Mouse (Mus musculus) heart, postnatal 0 days (tissue): ENCODE results near the gene Fmnl1. TPM values are rescaled to one million over a fixed set of nuclear protein-coding genes. Genes with fewer than 3 reads are reported as not detected.

Experiments used
- ATAC-seq: fragments of 200-750 bp; cut with Nextera tagmentation; 2 replicates; pipeline ENCODE4 v1.8.0; 2017; ENCODE audit warnings: low read depth, moderate number of reproducible peaks, moderate library complexity; ENCODE audit not compliant: insufficient read depth
- DNase-seq: peaks from one replicate; pipeline ENCODE4 v3.0.0-alpha.2; 2016; ENCODE audit warnings: low spot score
- H3K27ac ChIP-seq: fragments of 300-500 bp; sonication (generic); 2 replicates; pipeline ENCODE4 v1.5.1; 2014; ENCODE audit warnings: low read depth, mild to moderate bottlenecking
- H3K27me3 ChIP-seq: fragments of 300-500 bp; sonication (generic); 2 replicates; pipeline ENCODE4 v1.6.1; 2014; ENCODE audit warnings: low read length, mixed read lengths; ENCODE audit not compliant: control insufficient read depth, insufficient read depth
- H3K36me3 ChIP-seq: fragments of 300-500 bp; sonication (generic); replicated peaks from 2 replicates; pipeline ENCODE4 v1.6.1; 2014; ENCODE audit warnings: low read length, mixed read lengths; ENCODE audit not compliant: control insufficient read depth, insufficient read depth
- H3K4me1 ChIP-seq: fragments of 300-500 bp; sonication (generic); 2 replicates; pipeline ENCODE4 v1.6.1; 2014; ENCODE audit warnings: antibody characterized with exemption; ENCODE audit not compliant: control insufficient read depth, insufficient read depth
- H3K4me2 ChIP-seq: fragments of 300-500 bp; sonication (generic); 2 replicates; pipeline ENCODE4 v1.6.1; 2014; ENCODE audit warnings: low read depth, mild to moderate bottlenecking, low read length, moderate library complexity
- H3K4me3 ChIP-seq: fragments of 300-500 bp; sonication (generic); 2 replicates; pipeline ENCODE4 v1.5.1; 2014; ENCODE audit warnings: low read depth, low read length
- H3K9ac ChIP-seq: fragments of 300-500 bp; sonication (generic); replicated peaks from 2 replicates; pipeline ENCODE4 v1.6.1; 2014; ENCODE audit warnings: low read depth, low read length, mixed read lengths
- H3K9me3 ChIP-seq: fragments of 300-500 bp; sonication (generic); replicated peaks from 2 replicates; pipeline ENCODE4 v1.6.1; 2016; ENCODE audit warnings: low read length; ENCODE audit not compliant: control insufficient read depth
- CTCF ChIP-seq: IDR thresholded peaks from 2 replicates; pipeline ENCODE4 v1.5.1; 2016; ENCODE audit warnings: antibody characterized with exemption, control low read depth, low read depth
- EP300 ChIP-seq: IDR thresholded peaks from 2 replicates; pipeline ENCODE4 v1.6.1; 2016; ENCODE audit warnings: antibody characterized with exemption, low read depth
- WGBS: fragments of 180-500 bp; shearing (Covaris S2); extraction: QIAGEN DNeasy Blood & Tissue Kit; methylation state at CpG from one replicate; pipeline ENCODE4 v1.1.7; 2014; 5-methylcytosine and 5-hydroxymethylcytosine counted together
- polyA plus RNA-seq: library from polyadenylated mRNA; unstranded; fragments of >200 nt; fragmentation: Nextera tagmentation; extraction: Ambion mirVana; gene quantifications from 2 replicates; pipeline ENCODE4 v1.2.1, GENCODE M21; 2015
- total RNA-seq: library from RNA; depleted of rRNA; stranded (reverse); fragments of >200 nt; gene quantifications from 2 replicates; pipeline ENCODE4 v1.2.3, GENCODE M21; 2014; ENCODE audit warnings: low replicate concordance

Gene Fmnl1
- total and polyA plus RNA-seq, 2 experiments from 2014 or later, result 1.1 to 2.2 TPM

DNA sequence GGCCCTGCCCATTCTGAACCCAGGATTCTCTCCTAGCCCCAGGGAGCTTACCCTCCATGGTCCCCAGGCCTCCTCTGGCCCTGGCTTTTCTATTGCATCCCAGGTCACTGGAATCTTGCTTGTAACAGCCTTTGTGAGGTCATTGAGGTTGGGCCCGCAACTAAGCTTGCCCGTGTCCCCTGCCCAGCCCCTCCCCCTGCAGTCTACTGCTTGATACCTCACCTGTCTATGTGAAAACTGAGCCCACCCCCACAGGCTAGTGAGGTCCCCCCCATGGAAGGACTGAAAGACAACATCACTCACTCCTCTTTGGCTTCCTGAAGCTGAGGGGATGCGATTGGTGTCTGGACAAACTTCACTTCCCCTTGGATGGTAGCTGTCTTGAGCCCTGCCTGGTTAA, 37.6 kb downstream of the Fmnl1 start, which contains the start of gene 1700023F06Rik:
TSS of gene 1700023F06Rik (minus strand) at position 101 of the 400 bp plus-strand sequence.
- ATAC-seq (no peak), DNase-seq (no peak)
- 87% methylated on average over 3 of the region's 3 CpGs for WGBS
- no peaks in the 10 kb centered on the region; the same call in 1 of the 2 replicates for H3K27me3 ChIP-seq
- no peaks in the 10 kb centered on the region for H3K9me3 ChIP-seq
- TF ChIP-seq CTCF, result no peak
- no peaks in the 10 kb centered on the region for H3K36me3 ChIP-seq
- no peaks in the 10 kb centered on the region for H3K4me1 ChIP-seq
- H3K9ac ChIP-seq, result no peak within 1 kb of the TSS
- no peak within 1 kb of the TSS for H3K4me2 ChIP-seq
- H3K27ac ChIP-seq, result no peak within 1 kb of the TSS
- H3K4me3 ChIP-seq, result no peak within 1 kb of the TSS

GRCm38 (mm10) chr11:103210291-103210690, 39.4 kb downstream of the Fmnl1 start:
- H3K36me3 ChIP-seq, result no peaks in the 10 kb centered on the region
- no peaks in the 10 kb centered on the region for H3K4me1 ChIP-seq
- no peak overlapping the region for H3K9ac ChIP-seq
- DNase-seq (no peak), ATAC-seq (no peak)
- H3K27ac ChIP-seq, result no peak overlapping the region
- no peak overlapping the region for H3K4me2 ChIP-seq
- WGBS, result 51% methylated on average over 8 of the region's 8 CpGs
- H3K27me3 ChIP-seq, result no peaks in the 10 kb centered on the region; the same call in 1 of the 2 replicates
- H3K4me3 ChIP-seq, result no peak overlapping the region
- H3K9me3 ChIP-seq, result peaks cover 6% of the 10 kb centered on the region; the same call in 1 of the 2 replicates
- TF ChIP-seq CTCF, result no peak
- TF ChIP-seq EP300, result no peak

DNA sequence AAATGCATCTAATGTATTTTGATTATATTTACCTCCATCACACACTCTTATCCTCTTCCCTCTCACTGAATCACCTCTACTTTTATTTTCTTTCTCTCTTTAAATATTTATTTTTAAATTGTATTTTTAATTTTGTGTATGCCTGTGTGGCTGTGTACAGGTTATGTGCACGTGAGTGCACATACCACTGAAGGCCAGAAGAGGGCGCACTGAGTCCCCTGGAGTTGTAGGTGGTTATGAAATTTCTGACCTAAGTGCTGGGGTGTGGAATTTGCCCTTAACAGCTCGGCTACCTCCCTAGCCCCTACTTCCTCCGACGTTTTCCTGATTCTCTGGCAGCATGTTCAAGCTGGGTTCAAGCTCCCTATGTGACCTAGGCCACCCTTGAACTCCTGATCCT, 42.8 kb downstream of the Fmnl1 start:
- Histone ChIP-seq H3K4me3 (no peak overlapping the region), H3K9ac (no peak overlapping the region), H3K36me3 (no peaks in the 10 kb centered on the region), H3K27me3 (no peaks in the 10 kb centered on the region), H3K4me2 (no peak overlapping the region), H3K27ac (no peak overlapping the region), H3K9me3 (peaks cover 6% of the 10 kb centered on the region; the same call in 1 of the 2 replicates), H3K4me1 (peaks cover 3% of the 10 kb centered on the region; the same call in 1 of the 2 replicates)
- WGBS, result 84% methylated on average over 5 of the region's 5 CpGs
- TF ChIP-seq CTCF (no peak), EP300 (no peak)
- DNase-seq (no peak), ATAC-seq (no peak)

- Histone ChIP-seq H3K9me3 (peaks cover 6% of the 10 kb centered on the region; the same call in 1 of the 2 replicates), H3K4me1 (peaks cover 3% of the 10 kb centered on the region; the same call in 1 of the 2 replicates), H3K36me3 (peaks cover under 1% of the 10 kb centered on the region), H3K4me2 (no peak overlapping the region), H3K27me3 (no peaks in the 10 kb centered on the region), H3K4me3 (no peak overlapping the region), H3K27ac (no peak overlapping the region), H3K9ac (no peak overlapping the region)
- no peak for TF ChIP-seq EP300
- TF ChIP-seq CTCF, result no peak
- DNase-seq (no peak), ATAC-seq (no peak)
- 75% methylated on average over 1 of the region's 1 CpGs for WGBS
Observed at GRCm38 (mm10) chr11:103215355-103215754, 44.4 kb downstream of the Fmnl1 start.

DNA sequence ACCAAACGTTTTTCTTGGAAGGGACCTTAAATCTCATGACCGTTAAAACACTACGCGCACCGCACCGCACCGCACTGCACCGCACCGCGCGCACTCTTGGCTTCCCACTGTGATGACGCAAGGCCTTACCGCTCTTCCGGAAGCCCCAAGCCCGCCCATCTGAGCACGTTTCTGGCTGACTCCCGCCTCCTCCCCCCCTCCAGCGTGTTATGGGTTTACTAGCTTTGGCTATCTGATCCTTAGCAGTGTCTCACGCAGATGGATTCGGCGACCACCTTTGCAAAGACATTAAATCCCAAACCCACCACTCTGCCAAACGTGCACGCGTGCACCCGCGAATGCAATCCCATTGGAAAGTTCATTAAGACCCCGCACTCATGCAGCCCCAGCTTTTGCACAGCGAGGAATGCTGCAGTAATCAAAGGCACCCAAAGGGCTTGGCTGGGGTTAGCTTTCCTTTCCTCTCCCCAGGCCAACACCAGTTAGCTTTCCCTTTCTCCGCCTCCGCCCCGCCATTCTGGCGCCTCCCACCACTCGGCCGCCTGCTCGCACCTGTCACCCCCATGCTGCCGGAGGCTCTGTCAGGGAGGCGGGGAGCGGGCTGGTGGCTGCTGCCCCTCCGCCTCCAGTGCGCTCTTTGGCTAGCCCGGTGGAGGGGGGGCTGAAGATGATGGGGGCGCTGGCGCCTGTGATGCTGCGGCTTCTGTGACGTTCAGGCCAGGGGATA, 47.0 kb downstream of the Fmnl1 start, which contains the start of gene Spata32:
TSS of gene Spata32 (minus strand) at position 643 of the 727 bp plus-strand sequence.
- ATAC-seq (peak; percentile 61), DNase-seq (peak; percentile 31)
- H3K4me1 ChIP-seq, result peaks cover 3% of the 10 kb centered on the region; the same call in 1 of the 2 replicates
- peak within 1 kb of the TSS; percentile 39 for H3K9ac ChIP-seq
- peak within 1 kb of the TSS; percentile 81 for H3K4me2 ChIP-seq
- H3K27ac ChIP-seq, result no peak within 1 kb of the TSS
- peak within 1 kb of the TSS; percentile 48 for H3K4me3 ChIP-seq
- H3K27me3 ChIP-seq, result no peaks in the 10 kb centered on the region
- H3K36me3 ChIP-seq, result peaks cover 17% of the 10 kb centered on the region
- under 1% methylated on average over 45 of the region's 45 CpGs for WGBS
- TF ChIP-seq EP300 (no peak), CTCF (no peak)
- H3K9me3 ChIP-seq, result peaks cover 6% of the 10 kb centered on the region; the same call in 1 of the 2 replicates
